Mouse (Mus musculus) adipose tissue, adult 10 weeks (tissue): Measurements from ENCODE around the gene Rhno1. TPM values are rescaled to one million over a fixed set of nuclear protein-coding genes. Genes with fewer than 3 reads are reported as not detected.

Experiments
- polyA plus RNA-seq: library from polyadenylated mRNA; stranded (reverse); fragments of 350-450 nt; fragmentation: Illumina TruSeq; extraction: RNeasy Lipid Tissue Mini Kit (QIAGEN cat#74804); gene quantifications from one replicate; pipeline ENCODE4 v1.2.3, GENCODE M21; 2014; ENCODE audit warnings: low read depth, low replicate concordance

Gene Rhno1
- 22.1 TPM for polyA plus RNA-seq

GRCm38 (mm10) chr6:128362381-128363006, at the start of gene Rhno1, which contains the start of gene Foxm1:
TSS of gene Rhno1 (minus strand) at chr6:128362911.
TSS of gene Foxm1 (plus strand) at chr6:128362967.

DNA sequence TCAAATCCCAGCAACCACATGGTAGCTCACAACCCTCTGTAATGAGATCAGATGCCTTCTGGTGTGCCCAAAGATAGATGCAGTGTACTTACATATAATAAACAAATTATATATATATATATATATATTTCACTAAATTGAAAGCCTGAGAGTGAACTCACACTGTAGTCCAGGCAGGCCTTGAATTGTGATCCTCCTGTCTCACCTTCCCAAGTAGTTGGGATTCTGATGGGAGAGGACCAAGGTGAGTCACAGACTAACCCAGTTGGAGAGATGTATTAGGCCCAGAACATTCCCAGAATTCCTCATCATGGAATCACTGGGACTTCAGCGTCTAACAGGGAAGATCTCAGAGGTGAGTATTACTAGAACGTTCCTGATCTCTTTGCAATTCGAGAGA, 36.3 kb upstream of the Rhno1 start, which contains the start of gene Nrip2:
Gene Nrip2 (plus strand): TSS at position 301 of the 400 bp plus-strand sequence.

DNA sequence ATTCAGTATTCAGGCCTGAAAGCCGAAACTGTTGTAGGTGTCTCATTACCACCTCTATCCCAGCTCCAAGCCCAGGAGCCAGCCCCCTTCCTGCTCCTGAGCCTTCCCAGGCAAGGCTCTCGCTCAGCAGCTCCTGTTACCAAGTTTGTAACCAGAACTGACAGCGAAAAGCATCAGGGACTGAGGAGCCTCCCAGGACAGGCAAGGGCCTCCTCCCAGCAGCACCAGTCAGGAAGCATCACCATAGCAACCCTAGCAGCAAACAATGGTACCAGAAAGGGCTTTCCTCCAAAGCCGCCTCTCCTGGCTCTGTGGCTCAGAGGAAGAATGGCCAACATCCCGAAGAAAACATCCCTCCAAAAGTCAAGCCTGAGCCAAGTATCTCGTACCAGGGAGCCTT, 12.5 kb upstream of the Rhno1 start, which contains the start of the genes Tex52 and Gm44596:
Gene Tex52 (plus strand): TSS at position 265 of the 400 bp plus-strand sequence.
Gene Gm44596 (plus strand): TSS at position 312 of the 400 bp plus-strand sequence.

GRCm38 (mm10) chr6:128355726-128356416, 6.8 kb downstream of the Rhno1 start, which contains the start of gene Tulp3:
TSS of gene Tulp3 (minus strand) at chr6:128355851.

Other genes with a start within 250 kb of the Rhno1 start
- gene Tspan9, start 219.3 kb downstream of the Rhno1 start, polyA plus RNA-seq, result 64.6 TPM
- 3.7 TPM for gene Tead4, start 62.1 kb downstream of the Rhno1 start, polyA plus RNA-seq
- gene Tulp3, start 7.1 kb downstream of the Rhno1 start, polyA plus RNA-seq, result 13.9 TPM
- 3.2 TPM for gene Foxm1, start 56 bp upstream of the Rhno1 start, polyA plus RNA-seq
- 0.34 TPM for gene Tex52, start 12.5 kb upstream of the Rhno1 start, polyA plus RNA-seq
- not detected for gene Gm44596, start 12.6 kb upstream of the Rhno1 start, polyA plus RNA-seq
- 8.3 TPM for gene Nrip2, start 36.4 kb upstream of the Rhno1 start, polyA plus RNA-seq
- gene Itfg2, start 62.0 kb upstream of the Rhno1 start, polyA plus RNA-seq, result 11.6 TPM
- 245 TPM for gene Fkbp4, start 75.8 kb upstream of the Rhno1 start, polyA plus RNA-seq
- gene Pzp, start 163.8 kb upstream of the Rhno1 start, polyA plus RNA-seq, result 4.3 TPM
- gene A2ml1, start 218.7 kb upstream of the Rhno1 start, polyA plus RNA-seq, result 20.8 TPM